Mouse (Mus musculus) erythroblast, embryonic 14.5 days (primary cell): ENCODE data around the gene Mov10.

Source experiments
- GATA1 ChIP-seq: IDR thresholded peaks from 2 replicates; pipeline ENCODE4 v1.6.1; 2012; ENCODE audit warnings: low read length, inconsistent platforms, mixed read lengths
- TAL1 ChIP-seq: IDR thresholded peaks from 3 replicates; pipeline ENCODE4 v1.6.1; 2012; ENCODE audit warnings: low read length, inconsistent platforms, mixed read lengths

GRCm38 (mm10) chr3:104820426-104820825 is 2.1 kb upstream of the Mov10 start:
- no peak for TF ChIP-seq GATA1
- TF ChIP-seq TAL1, result no peak
